In the genomic region with DNA sequence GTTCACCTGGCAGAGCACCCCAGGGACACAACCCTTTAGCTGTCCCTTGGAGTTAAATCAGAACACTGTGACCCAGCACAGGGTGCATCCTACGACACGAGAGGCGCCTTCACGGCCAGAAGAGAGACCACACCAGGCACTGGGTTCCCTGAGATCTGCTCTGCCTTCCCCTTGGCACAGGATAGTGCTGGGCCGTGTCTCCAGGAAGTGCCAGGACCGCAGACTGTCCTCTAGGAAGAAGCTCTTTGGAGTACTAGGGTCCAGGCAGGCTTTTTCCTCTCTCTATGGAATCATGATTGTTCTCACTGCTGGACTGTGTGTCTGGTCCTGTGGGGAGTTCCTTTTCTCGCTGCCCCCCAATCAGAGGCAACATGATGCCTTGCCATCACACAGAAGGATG, we compare ENCODE assay signal across 24 mouse cellular contexts. TPM values are rescaled to one million over a fixed set of nuclear protein-coding genes. Genes with fewer than 3 reads are reported as not detected.
DNase-seq lines count a peak whose midpoint lies in the region; ATAC-seq and TF ChIP-seq lines count a peak whose summit lies in the region.
"Had no signal": no experiment of that assay in that cellular context is flagged by ENCODE, and none has a peak within 500 bp of the region (broad histone marks: within the 10 kb centered on the region; RNA-seq: fewer than 3 reads in every experiment).

No protein-coding gene starts in this region.

- H3K36me3 ChIP-seq in stomach, postnatal 0 days (ENCODE audit: control insufficient read depth, insufficient read depth, low read length) = no peaks in the 10 kb centered on the region
- H3K36me3 ChIP-seq: forebrain, embryonic 12.5 days; limb, embryonic 13.5 days; liver, embryonic 12.5 days had no signal

- no peak for TF ChIP-seq CTCF in lung, adult 2 months (IDR thresholded peaks at IDR 0.05; ENCODE audit: insufficient read depth, low read length)
- TF ChIP-seq CTCF in stomach, postnatal 0 days (IDR thresholded peaks at IDR 0.05; ENCODE audit: low read depth) = no peak

- no peak overlapping the region for H3K4me2 ChIP-seq in stomach, postnatal 0 days (replicated peaks; ENCODE audit: low read depth)
- H3K4me2 ChIP-seq: forebrain, embryonic 12.5 days; heart, embryonic 11.5 days; limb, embryonic 13.5 days; liver, embryonic 12.5 days; lung, embryonic 14.5 days; midbrain, embryonic 11.5 days had no signal

- H3K9me3 ChIP-seq in stomach, postnatal 0 days (ENCODE audit: control insufficient read depth, low read length) = no peaks in the 10 kb centered on the region
- H3K9me3 ChIP-seq: forebrain, embryonic 12.5 days; limb, embryonic 13.5 days; liver, embryonic 12.5 days had no signal

- 39% methylated on average over 7 of the region's 7 CpGs for WGBS in lung, adult 2 months
- WGBS in stomach, postnatal 0 days = 69% methylated on average over 7 of the region's 7 CpGs

- H3K27ac ChIP-seq in stomach, postnatal 0 days (replicated peaks) = peak overlapping the region; percentile 25
- H3K27ac ChIP-seq: forebrain, embryonic 12.5 days; gastrocnemius, adult 2 months; layer of hippocampus, adult 2 months; limb, embryonic 13.5 days; liver, embryonic 12.5 days had no signal

- no peak for ATAC-seq in stomach, postnatal 0 days (ENCODE audit: low FRiP score, low TSS enrichment)
- ATAC-seq: hindbrain, embryonic 16.5 days; liver, embryonic 12.5 days had no signal

- peak; percentile 37 for DNase-seq in ovary, adult 18-20 months (ENCODE audit: low spot score)
- DNase-seq in ovary, postnatal 10 days (ENCODE audit: low spot score) = no peak
- no peak for DNase-seq in lung, adult 2 months
- peak; percentile 64 for DNase-seq in lung, postnatal 25 days (ENCODE audit: low spot score)
- DNase-seq in stomach, postnatal 0 days (ENCODE audit: low spot score) = no peak
- DNase-seq in gastrocnemius, postnatal 4 days (ENCODE audit: low spot score in 2 of 2) = no peak
- no peak for DNase-seq in gastrocnemius, postnatal 10 days
- no peak for DNase-seq in layer of hippocampus, adult 11-12 months (ENCODE audit: low spot score)
- DNase-seq: cerebellum, adult 8-10 months; gastrocnemius, adult 2 months; kidney, adult 9 months; kidney, postnatal 14 days had no signal

- TF ChIP-seq EP300 in stomach, postnatal 0 days (optimal IDR thresholded peaks at IDR 0.05) = no peak

- no peak overlapping the region for H3K9ac ChIP-seq in stomach, postnatal 0 days (ENCODE audit: low read length)
- H3K9ac ChIP-seq: forebrain, embryonic 12.5 days; limb, embryonic 13.5 days; liver, embryonic 12.5 days; lung, embryonic 14.5 days had no signal

- H3K27me3 ChIP-seq in stomach, postnatal 0 days (ENCODE audit: control insufficient read depth, insufficient read depth, low read length) = no peaks in the 10 kb centered on the region

- TF ChIP-seq POLR2A in lung, adult 2 months (IDR thresholded peaks at IDR 0.05; ENCODE audit: borderline replicate concordance, extremely low read depth, low read depth, low read length) = peak; percentile 39; the same call in 1 of the 2 replicates

- peaks cover 21% of the 10 kb centered on the region for H3K4me1 ChIP-seq in lung, adult 2 months (ENCODE audit: control insufficient read depth, insufficient read depth, low read length)
- H3K4me1 ChIP-seq in stomach, postnatal 0 days (replicated peaks; ENCODE audit: control insufficient read depth, insufficient read depth) = peaks cover 5% of the 10 kb centered on the region
- H3K4me1 ChIP-seq: liver, embryonic 12.5 days had no signal

- no peak overlapping the region for H3K4me3 ChIP-seq in lung, adult 2 months (replicated peaks; ENCODE audit: extremely low read depth, low read depth, low read length)
- no peak overlapping the region for H3K4me3 ChIP-seq in stomach, postnatal 0 days (ENCODE audit: low read depth, low read length)
- H3K4me3 ChIP-seq: forebrain, embryonic 12.5 days; gastrocnemius, adult 2 months; layer of hippocampus, adult 2 months; limb, embryonic 13.5 days; liver, embryonic 12.5 days had no signal

RNA-seq across cellular contexts. Expression of a gene that starts 44.5 kb away (rescaled TPM):
- 17.2 and 18.8 TPM in 2 replicates for polyA plus RNA-seq in lung, adult 2 months (2012; rRNA removed)
- 5.0 and 5.5 TPM in 2 replicates for polyA plus RNA-seq in stomach, postnatal 0 days (2015; fragmentation: Nextera tagmentation; extraction: Ambion mirVana)
- 1 to 10 TPM; 3.3 to 4.6 TPM for total RNA-seq in gastrocnemius, postnatal 4 days (2021)
- total RNA-seq in gastrocnemius, postnatal 10 days (2021) = 1 to 10 TPM; 2.5 to 2.8 TPM
- total RNA-seq: common myeloid progenitor, adult 5-6 weeks; granulocyte monocyte progenitor cell, adult 5-6 weeks; hematopoietic stem cell, adult 5-6 weeks; neutrophil, adult 5-6 weeks had no signal

Comparison
In these comparisons a context has a peak if more than half of its experiments do, and no peak if none do; other contexts are left out.
1. DNase-seq: peak in ovary, adult 18-20 months (single experiment) and lung, postnatal 25 days (single experiment); none in ovary, postnatal 10 days (single experiment), lung, adult 2 months (single experiment), stomach, postnatal 0 days (single experiment), gastrocnemius, postnatal 4 days (0 of 2), gastrocnemius, postnatal 10 days (single experiment) and layer of hippocampus, adult 11-12 months (single experiment).